Mouse (Mus musculus): ENCODE measurements around the gene Txnrd2. TPM values are rescaled to one million over a fixed set of nuclear protein-coding genes. Genes with fewer than 3 reads are reported as not detected.

Gene Txnrd2
- polyA plus RNA-seq, 1 experiment from 2014 or later: 83.7 TPM

GRCm38 (mm10) chr16:18472416-18472815 is 46.2 kb downstream of the Txnrd2 start:
- Histone ChIP-seq H3K9ac (ENCODE audit: low read depth, low read length) (no peak overlapping the region), H3K4me2 (no peak overlapping the region), H3K36me3 (ENCODE audit: control insufficient read depth, insufficient read depth, low read length) (peaks cover 22% of the 10 kb centered on the region), H3K9me3 (ENCODE audit: control insufficient read depth, low read length) (no peaks in the 10 kb centered on the region), H3K4me1 (replicated peaks; ENCODE audit: control insufficient read depth, insufficient read depth, low read length) (no peaks in the 10 kb centered on the region), H3K27me3 (replicated peaks; ENCODE audit: control insufficient read depth, insufficient read depth, low read length) (no peaks in the 10 kb centered on the region), H3K4me3 (ENCODE audit: low read depth, low read length) (no peak overlapping the region), H3K27ac (ENCODE audit: low read depth, low read length) (no peak overlapping the region)
- ATAC-seq (replicated peaks; ENCODE audit: low FRiP score): no peak
- DNase-seq (ENCODE audit: low spot score): no peak
- 88% methylated on average over 4 of the region's 4 CpGs for WGBS

- Histone ChIP-seq H3K27me3 (replicated peaks; ENCODE audit: control insufficient read depth, insufficient read depth, low read length) (no peaks in the 10 kb centered on the region), H3K36me3 (ENCODE audit: control insufficient read depth, insufficient read depth, low read length) (peaks cover 22% of the 10 kb centered on the region), H3K4me1 (replicated peaks; ENCODE audit: control insufficient read depth, insufficient read depth, low read length) (no peaks in the 10 kb centered on the region), H3K9ac (ENCODE audit: low read depth, low read length) (no peak overlapping the region), H3K4me3 (ENCODE audit: low read depth, low read length) (no peak overlapping the region), H3K9me3 (ENCODE audit: control insufficient read depth, low read length) (no peaks in the 10 kb centered on the region), H3K4me2 (no peak overlapping the region), H3K27ac (ENCODE audit: low read depth, low read length) (no peak overlapping the region)
- DNase-seq (ENCODE audit: low spot score) (no peak), ATAC-seq (replicated peaks; ENCODE audit: low FRiP score) (no peak)
- WGBS: 93% methylated on average over 8 of the region's 8 CpGs
Measured at GRCm38 (mm10) chr16:18472976-18473375, 46.8 kb downstream of the Txnrd2 start.

GRCm38 (mm10) chr16:18474021-18474420 is 47.8 kb downstream of the Txnrd2 start:
- H3K4me3 ChIP-seq (ENCODE audit: low read depth, low read length): no peak overlapping the region
- ATAC-seq (replicated peaks; ENCODE audit: low FRiP score) (no peak), DNase-seq (ENCODE audit: low spot score) (no peak)
- H3K4me1 ChIP-seq (replicated peaks; ENCODE audit: control insufficient read depth, insufficient read depth, low read length): no peaks in the 10 kb centered on the region
- no peak overlapping the region for H3K4me2 ChIP-seq
- no peak overlapping the region for H3K27ac ChIP-seq (ENCODE audit: low read depth, low read length)
- no peaks in the 10 kb centered on the region for H3K27me3 ChIP-seq (replicated peaks; ENCODE audit: control insufficient read depth, insufficient read depth, low read length)
- H3K9ac ChIP-seq (ENCODE audit: low read depth, low read length): no peak overlapping the region
- H3K9me3 ChIP-seq (ENCODE audit: control insufficient read depth, low read length): no peaks in the 10 kb centered on the region
- H3K36me3 ChIP-seq (ENCODE audit: control insufficient read depth, insufficient read depth, low read length): peaks cover 20% of the 10 kb centered on the region
- 88% methylated on average over 2 of the region's 2 CpGs for WGBS

- H3K4me1 ChIP-seq (replicated peaks; ENCODE audit: control insufficient read depth, insufficient read depth, low read length): peaks cover 3% of the 10 kb centered on the region; the same call in 1 of the 2 replicates
- DNase-seq (ENCODE audit: low spot score) (no peak), ATAC-seq (replicated peaks; ENCODE audit: low FRiP score) (no peak)
- no peak overlapping the region for H3K4me2 ChIP-seq
- no peak overlapping the region for H3K9ac ChIP-seq (ENCODE audit: low read depth, low read length)
- 67% methylated on average over 6 of the region's 6 CpGs for WGBS
- no peak overlapping the region for H3K27ac ChIP-seq (ENCODE audit: low read depth, low read length)
- no peak overlapping the region for H3K4me3 ChIP-seq (ENCODE audit: low read depth, low read length)
- peaks cover 16% of the 10 kb centered on the region for H3K36me3 ChIP-seq (ENCODE audit: control insufficient read depth, insufficient read depth, low read length)
- H3K9me3 ChIP-seq (ENCODE audit: control insufficient read depth, low read length): no peaks in the 10 kb centered on the region
- no peaks in the 10 kb centered on the region for H3K27me3 ChIP-seq (replicated peaks; ENCODE audit: control insufficient read depth, insufficient read depth, low read length)
Measured at GRCm38 (mm10) chr16:18477996-18478395, 51.8 kb downstream of the Txnrd2 start.

GRCm38 (mm10) chr16:18479667-18480066 is 53.5 kb downstream of the Txnrd2 start:
- Histone ChIP-seq H3K4me3 (ENCODE audit: low read depth, low read length) (no peak overlapping the region), H3K27me3 (replicated peaks; ENCODE audit: control insufficient read depth, insufficient read depth, low read length) (no peaks in the 10 kb centered on the region), H3K27ac (ENCODE audit: low read depth, low read length) (no peak overlapping the region), H3K36me3 (ENCODE audit: control insufficient read depth, insufficient read depth, low read length) (peaks cover 9% of the 10 kb centered on the region; the same call in 1 of the 2 replicates), H3K9me3 (ENCODE audit: control insufficient read depth, low read length) (no peaks in the 10 kb centered on the region), H3K4me1 (replicated peaks; ENCODE audit: control insufficient read depth, insufficient read depth, low read length) (peaks cover 3% of the 10 kb centered on the region; the same call in 1 of the 2 replicates), H3K4me2 (no peak overlapping the region), H3K9ac (ENCODE audit: low read depth, low read length) (no peak overlapping the region)
- ATAC-seq (replicated peaks; ENCODE audit: low FRiP score) (no peak), DNase-seq (ENCODE audit: low spot score) (no peak)
- 67% methylated on average over 7 of the region's 7 CpGs for WGBS

- WGBS: 70% methylated on average over 4 of the region's 4 CpGs
- H3K27me3 ChIP-seq (replicated peaks; ENCODE audit: control insufficient read depth, insufficient read depth, low read length): no peaks in the 10 kb centered on the region
- no peak overlapping the region for H3K4me2 ChIP-seq
- no peak overlapping the region for H3K27ac ChIP-seq (ENCODE audit: low read depth, low read length)
- ATAC-seq (replicated peaks; ENCODE audit: low FRiP score): no peak
- H3K36me3 ChIP-seq (ENCODE audit: control insufficient read depth, insufficient read depth, low read length): peaks cover 8% of the 10 kb centered on the region; the same call in 1 of the 2 replicates
- H3K9me3 ChIP-seq (ENCODE audit: control insufficient read depth, low read length): no peaks in the 10 kb centered on the region
- peaks cover 3% of the 10 kb centered on the region; the same call in 1 of the 2 replicates for H3K4me1 ChIP-seq (replicated peaks; ENCODE audit: control insufficient read depth, insufficient read depth, low read length)
- no peak overlapping the region for H3K9ac ChIP-seq (ENCODE audit: low read depth, low read length)
- no peak for DNase-seq (ENCODE audit: low spot score)
- H3K4me3 ChIP-seq (ENCODE audit: low read depth, low read length): no peak overlapping the region
Measured at GRCm38 (mm10) chr16:18480933-18481485, 54.8 kb downstream of the Txnrd2 start.

- H3K4me2 ChIP-seq: no peak overlapping the region
- 83% methylated on average over 3 of the region's 3 CpGs for WGBS
- ATAC-seq (replicated peaks; ENCODE audit: low FRiP score) (no peak), DNase-seq (ENCODE audit: low spot score) (no peak)
- no peak overlapping the region for H3K9ac ChIP-seq (ENCODE audit: low read depth, low read length)
- H3K36me3 ChIP-seq (ENCODE audit: control insufficient read depth, insufficient read depth, low read length): 0 out of 2 replicates have a peak, but pooled peaks cover 5% of the 10 kb centered on the region
- no peak overlapping the region for H3K4me3 ChIP-seq (ENCODE audit: low read depth, low read length)
- H3K27ac ChIP-seq (ENCODE audit: low read depth, low read length): no peak overlapping the region
- no peaks in the 10 kb centered on the region for H3K9me3 ChIP-seq (ENCODE audit: control insufficient read depth, low read length)
- H3K4me1 ChIP-seq (replicated peaks; ENCODE audit: control insufficient read depth, insufficient read depth, low read length): peaks cover 3% of the 10 kb centered on the region; the same call in 1 of the 2 replicates
- no peaks in the 10 kb centered on the region for H3K27me3 ChIP-seq (replicated peaks; ENCODE audit: control insufficient read depth, insufficient read depth, low read length)
Measured at GRCm38 (mm10) chr16:18482431-18482830, 56.2 kb downstream of the Txnrd2 start.

GRCm38 (mm10) chr16:18483839-18484238 is 57.7 kb downstream of the Txnrd2 start:
- WGBS: 76% methylated on average over 5 of the region's 5 CpGs
- Histone ChIP-seq H3K4me2 (no peak overlapping the region), H3K9ac (ENCODE audit: low read depth, low read length) (no peak overlapping the region), H3K27ac (ENCODE audit: low read depth, low read length) (no peak overlapping the region), H3K4me3 (ENCODE audit: low read depth, low read length) (no peak overlapping the region), H3K36me3 (ENCODE audit: control insufficient read depth, insufficient read depth, low read length) (0 out of 2 replicates have a peak, but pooled peaks cover 5% of the 10 kb centered on the region), H3K9me3 (ENCODE audit: control insufficient read depth, low read length) (no peaks in the 10 kb centered on the region), H3K27me3 (replicated peaks; ENCODE audit: control insufficient read depth, insufficient read depth, low read length) (no peaks in the 10 kb centered on the region), H3K4me1 (replicated peaks; ENCODE audit: control insufficient read depth, insufficient read depth, low read length) (peaks cover 3% of the 10 kb centered on the region; the same call in 1 of the 2 replicates)
- ATAC-seq (replicated peaks; ENCODE audit: low FRiP score): no peak
- no peak for DNase-seq (ENCODE audit: low spot score)

- DNase-seq (ENCODE audit: low spot score): no peak
- Histone ChIP-seq H3K4me2 (no peak overlapping the region), H3K27ac (ENCODE audit: low read depth, low read length) (no peak overlapping the region), H3K9ac (ENCODE audit: low read depth, low read length) (no peak overlapping the region), H3K4me3 (ENCODE audit: low read depth, low read length) (no peak overlapping the region), H3K9me3 (ENCODE audit: control insufficient read depth, low read length) (no peaks in the 10 kb centered on the region), H3K4me1 (replicated peaks; ENCODE audit: control insufficient read depth, insufficient read depth, low read length) (peaks cover 2% of the 10 kb centered on the region; the same call in 1 of the 2 replicates), H3K27me3 (replicated peaks; ENCODE audit: control insufficient read depth, insufficient read depth, low read length) (no peaks in the 10 kb centered on the region), H3K36me3 (ENCODE audit: control insufficient read depth, insufficient read depth, low read length) (0 out of 2 replicates have a peak, but pooled peaks cover 2% of the 10 kb centered on the region)
- no peak for ATAC-seq (replicated peaks; ENCODE audit: low FRiP score)
- WGBS: 41% methylated on average over 4 of the region's 4 CpGs
Measured at GRCm38 (mm10) chr16:18484386-18484785, 58.2 kb downstream of the Txnrd2 start.
